Mouse (Mus musculus) liver, postnatal 0 days (tissue): Measurements from ENCODE around the gene Rassf8.

Experiments used
- CTCF ChIP-seq: sonication (generic); IDR thresholded peaks from 2 replicates; pipeline ENCODE4 v1.5.1; 2016; ENCODE audit warnings: antibody characterized with exemption, low read depth
- EP300 ChIP-seq: IDR thresholded peaks from 2 replicates; pipeline ENCODE4 v1.6.1; 2016; ENCODE audit warnings: antibody characterized with exemption, low read depth, mild to moderate bottlenecking

GRCm38 (mm10) chr6:145854756-145855155 is 108.2 kb downstream of the Rassf8 start:
- TF ChIP-seq CTCF (no peak), EP300 (no peak)
